Mouse (Mus musculus) bone marrow, adult 2 months (tissue): ENCODE measurements around the gene Snx21. TPM values are rescaled to one million over a fixed set of nuclear protein-coding genes. Genes with fewer than 3 reads are reported as not detected.

ENCODE experiments used
- H3K27ac ChIP-seq: fragments of 200-500 bp; 2 replicates; pipeline ENCODE4 v1.5.1; 2012; ENCODE audit warnings: low read depth, mild to moderate bottlenecking, control low read depth, inconsistent platforms, low read length; ENCODE audit not compliant: control insufficient read depth, poor library complexity, insufficient read depth
- H3K4me1 ChIP-seq: fragments of 200-500 bp; 2 replicates; pipeline ENCODE4 v1.6.1; 2011; ENCODE audit warnings: low read length; ENCODE audit not compliant: control insufficient read depth, insufficient read depth
- H3K4me3 ChIP-seq: fragments of 200-500 bp; replicated peaks from 2 replicates; pipeline ENCODE3; 2011; ENCODE audit warnings: mild to moderate bottlenecking, low read depth, low read length, control low read depth; ENCODE audit not compliant: control insufficient read depth
- CTCF ChIP-seq: fragments of 200-500 bp; IDR thresholded peaks from 2 replicates; pipeline ENCODE4 v1.5.1; 2011; ENCODE audit warnings: low read length, control low read depth; ENCODE audit not compliant: control insufficient read depth, insufficient read depth
- POLR2A ChIP-seq: fragments of 200-500 bp; IDR thresholded peaks from 2 replicates; pipeline ENCODE4 v1.6.1; 2011; ENCODE audit warnings: low read depth, mild to moderate bottlenecking, control low read depth, low read length, borderline replicate concordance; ENCODE audit not compliant: control insufficient read depth
- WGBS: fragments of 180-500 bp; shearing (Covaris S2); methylation state at CpG from one replicate; pipeline ENCODE4 v1.1.7; 2018; 5-methylcytosine and 5-hydroxymethylcytosine counted together
- polyA plus RNA-seq: library from polyadenylated mRNA; stranded (reverse); fragments of >200 nt; gene quantifications from 2 replicates; pipeline ENCODE4 v1.2.4, GENCODE M21; 2011; ENCODE audit warnings: low replicate concordance; ENCODE audit not compliant: missing spikeins, insufficient read depth, insufficient read length

Gene Snx21
- polyA plus RNA-seq, 1 experiment: 5.8 TPM

- Histone ChIP-seq H3K27ac (no peak overlapping the region), H3K4me1 (peaks cover 4% of the 10 kb centered on the region), H3K4me3 (no peak overlapping the region)
- TF ChIP-seq CTCF: no peak
- TF ChIP-seq POLR2A: no peak
- WGBS: 6% methylated on average over 7 of the region's 7 CpGs
Observed at GRCm38 (mm10) chr2:164784869-164785420, 678 bp upstream of the Snx21 start.

GRCm38 (mm10) chr2:164786388-164786885 lies 814 bp downstream of the Snx21 start:
- TF ChIP-seq CTCF: no peak
- Histone ChIP-seq H3K4me3 (peak overlapping the region; percentile 72), H3K4me1 (peaks cover 4% of the 10 kb centered on the region), H3K27ac (peak overlapping the region; percentile 56)
- 22% methylated on average over 15 of the region's 15 CpGs for WGBS

GRCm38 (mm10) chr2:164787032-164787431 lies 1.4 kb downstream of the Snx21 start:
- TF ChIP-seq POLR2A: no peak
- TF ChIP-seq CTCF: no peak
- 26% methylated on average over 3 of the region's 3 CpGs for WGBS
- Histone ChIP-seq H3K4me3 (no peak overlapping the region), H3K27ac (no peak overlapping the region), H3K4me1 (peaks cover 4% of the 10 kb centered on the region)

- Histone ChIP-seq H3K27ac (no peak overlapping the region), H3K4me3 (no peak overlapping the region), H3K4me1 (peaks cover 4% of the 10 kb centered on the region)
- TF ChIP-seq POLR2A (no peak), CTCF (no peak)
- WGBS: 85% methylated on average over 10 of the region's 10 CpGs
Observed at GRCm38 (mm10) chr2:164787779-164788178, 2.2 kb downstream of the Snx21 start.

GRCm38 (mm10) chr2:164788411-164788810 lies 2.8 kb downstream of the Snx21 start:
- WGBS: 81% methylated on average over 4 of the region's 4 CpGs
- Histone ChIP-seq H3K27ac (no peak overlapping the region), H3K4me1 (peaks cover 4% of the 10 kb centered on the region), H3K4me3 (no peak overlapping the region)
- no peak for TF ChIP-seq POLR2A
- TF ChIP-seq CTCF: no peak

- 84% methylated on average over 4 of the region's 4 CpGs for WGBS
- H3K27ac ChIP-seq: no peak overlapping the region
- no peak overlapping the region for H3K4me3 ChIP-seq
- H3K4me1 ChIP-seq: peaks cover 3% of the 10 kb centered on the region
- TF ChIP-seq CTCF: no peak
- TF ChIP-seq POLR2A: no peak
Observed at GRCm38 (mm10) chr2:164790451-164790850, 4.8 kb downstream of the Snx21 start.

GRCm38 (mm10) chr2:164791841-164792261 lies 6.2 kb downstream of the Snx21 start:
- 94% methylated on average over 18 of the region's 18 CpGs for WGBS
- no peak for TF ChIP-seq CTCF
- TF ChIP-seq POLR2A: no peak
- no peak overlapping the region for H3K27ac ChIP-seq
- H3K4me3 ChIP-seq: no peak overlapping the region
- peaks cover 1% of the 10 kb centered on the region; the same call in 1 of the 2 replicates for H3K4me1 ChIP-seq

GRCm38 (mm10) chr2:164792400-164793190 lies 7.0 kb downstream of the Snx21 start:
- H3K4me3 ChIP-seq: no peak overlapping the region
- 93% methylated on average over 12 of the region's 12 CpGs for WGBS
- TF ChIP-seq CTCF: no peak
- TF ChIP-seq POLR2A: no peak
- peaks cover 1% of the 10 kb centered on the region; the same call in 1 of the 2 replicates for H3K4me1 ChIP-seq
- no peak overlapping the region for H3K27ac ChIP-seq
